Mouse (Mus musculus): ENCODE measurements at regions not wholly inside any gene's neighbourhood (a gene's known extent, or its start where the extent isn't known, plus 50 kb on each side); places are given as distances from the start of the nearest gene placed in this dataset.

- DNase-seq (ENCODE audit: low spot score) = no peak
Measured at GRCm38 (mm10) chr10:102943156-102943555, 86.9 kb downstream of the Alx1 start.

GRCm38 (mm10) chr10:102940823-102941519 lies 89.0 kb downstream of the Alx1 start:
- DNase-seq (ENCODE audit: low spot score) = no peak

DNA sequence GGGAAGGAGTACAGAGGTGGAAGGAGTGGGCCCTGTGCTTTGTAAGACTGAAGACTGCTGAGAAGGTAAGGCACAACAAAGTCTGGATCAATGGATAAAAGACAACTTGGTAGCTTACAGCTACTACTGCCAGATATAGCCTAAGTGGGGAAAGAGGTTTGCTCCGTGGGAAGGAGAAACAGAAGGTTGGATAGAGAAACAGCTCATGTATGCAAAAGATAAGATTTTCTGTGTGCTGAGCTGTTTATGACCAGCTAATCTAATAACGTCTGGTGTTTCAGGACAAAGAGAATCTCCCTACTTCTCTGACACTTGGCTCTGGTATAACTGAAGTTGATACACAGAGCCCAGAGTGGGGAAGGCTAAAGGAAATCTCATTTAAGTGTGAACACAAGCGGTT lies 98.6 kb downstream of the Alx1 start:
- DNase-seq (ENCODE audit: low spot score) = no peak

- DNase-seq (ENCODE audit: low spot score) = no peak
Measured at GRCm38 (mm10) chr10:102928651-102929050, 101.4 kb downstream of the Alx1 start.

DNA sequence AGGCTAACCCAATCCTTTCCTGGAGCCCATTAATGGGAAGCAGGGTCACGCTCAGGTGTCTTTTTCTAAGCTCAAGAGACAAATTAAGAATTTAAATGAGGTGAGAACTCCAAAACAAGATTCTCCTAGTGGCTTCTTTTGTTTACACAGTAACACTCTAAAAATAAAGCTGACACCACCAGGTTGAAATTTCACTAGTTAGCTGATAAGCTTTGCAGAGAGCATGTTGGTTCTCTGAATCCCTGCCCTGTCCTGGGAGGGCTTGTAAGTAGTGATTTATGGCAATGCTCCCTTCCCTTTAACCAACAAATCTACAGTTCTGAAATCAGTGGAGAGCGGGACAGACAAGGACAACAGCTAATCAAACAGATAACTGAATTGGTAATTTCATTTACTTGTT lies 132.6 kb downstream of the Alx1 start:
- DNase-seq (ENCODE audit: low spot score) = no peak

DNA sequence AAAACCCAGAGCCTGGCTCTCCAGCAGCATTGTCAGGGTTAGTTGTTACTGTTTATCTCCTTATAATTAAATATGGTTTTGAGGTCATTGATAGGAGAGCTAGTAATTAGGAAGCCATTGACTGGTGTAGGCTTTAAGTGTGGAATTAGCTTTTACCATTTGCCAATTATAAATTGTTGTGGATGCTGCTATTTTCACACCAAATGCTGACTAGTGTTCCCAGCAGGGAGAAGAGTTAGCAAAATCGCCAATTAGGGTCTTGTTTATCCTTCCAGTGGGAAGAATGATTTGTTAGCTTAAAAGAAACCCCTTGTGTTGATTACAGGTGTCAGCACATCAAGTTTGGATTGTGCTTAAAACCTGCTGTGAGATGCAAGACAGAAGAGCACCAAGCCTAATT lies 134.1 kb downstream of the Alx1 start:
- DNase-seq (ENCODE audit: low spot score) = no peak

DNA sequence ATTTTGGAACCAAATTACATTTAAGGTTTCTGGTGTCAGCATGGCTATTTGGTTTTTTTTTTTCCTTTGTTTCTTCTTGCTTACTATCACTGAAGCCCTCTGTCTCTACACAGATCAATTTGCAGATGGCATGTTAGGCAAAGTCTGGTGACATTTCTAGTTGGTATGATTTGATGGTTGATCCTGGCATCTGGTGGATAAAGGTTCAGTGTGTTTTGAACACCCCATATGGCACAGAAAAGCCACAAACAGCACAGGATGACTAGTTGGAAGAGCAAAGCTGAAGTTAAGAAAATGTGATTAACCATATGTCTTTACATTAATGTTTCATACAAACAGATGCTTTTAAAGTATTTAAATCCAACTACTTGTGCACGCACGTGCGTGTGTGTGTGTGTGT lies 137.6 kb downstream of the Alx1 start:
- no peak for DNase-seq (ENCODE audit: low spot score)

- no peak for DNase-seq (ENCODE audit: low spot score)
Measured at GRCm38 (mm10) chr10:102889709-102890108, 140.3 kb downstream of the Alx1 start.

DNA sequence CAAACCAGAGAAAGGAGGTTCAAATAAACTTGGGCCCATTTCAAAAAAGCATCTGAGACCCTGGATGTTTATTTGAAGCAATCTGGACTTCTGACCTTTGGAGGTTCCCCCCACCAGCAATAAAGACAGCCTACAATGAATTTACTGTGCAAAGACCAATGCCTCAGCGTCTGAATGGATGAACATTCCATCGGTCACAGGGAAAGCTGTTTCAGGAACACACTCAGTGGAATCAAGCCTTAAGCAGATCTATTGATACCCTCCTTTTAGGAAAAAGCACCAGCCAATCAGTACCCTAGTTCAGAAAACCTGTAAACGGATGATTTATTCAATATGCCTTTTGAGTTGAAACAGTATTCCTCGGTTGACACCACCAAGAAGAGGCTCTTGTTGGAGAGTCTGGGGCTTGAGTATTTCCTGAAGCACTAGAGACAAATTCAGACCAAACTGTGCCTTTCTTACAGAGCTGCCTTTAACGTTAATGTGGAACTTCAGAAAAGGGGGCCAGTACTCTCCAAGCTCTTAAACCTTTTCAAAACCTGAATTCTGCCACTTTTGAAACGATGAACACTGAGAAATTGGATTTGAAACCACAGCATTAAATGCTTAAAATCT lies 148.1 kb downstream of the Alx1 start:
- DNase-seq (ENCODE audit: low spot score) = no peak

DNA sequence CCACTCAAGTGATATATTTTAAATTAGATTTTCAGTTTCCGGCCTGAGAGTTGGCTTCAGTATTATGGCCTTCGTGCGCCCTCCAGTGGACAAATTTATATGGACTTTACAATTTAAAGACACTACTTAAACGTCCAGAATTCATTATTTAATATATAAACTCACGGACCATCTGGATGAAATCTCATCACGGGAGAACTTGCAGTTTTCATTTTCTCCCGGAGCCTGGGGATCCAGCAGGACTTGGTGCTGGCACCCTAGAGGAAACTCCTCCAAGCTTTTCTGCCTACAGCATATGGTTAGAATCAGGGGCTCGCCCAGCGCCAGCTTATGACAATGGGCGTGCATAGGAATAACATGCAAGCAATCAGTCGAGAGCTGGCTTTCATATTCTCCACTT lies 152.0 kb downstream of the Alx1 start:
- DNase-seq (ENCODE audit: low spot score) = no peak

DNA sequence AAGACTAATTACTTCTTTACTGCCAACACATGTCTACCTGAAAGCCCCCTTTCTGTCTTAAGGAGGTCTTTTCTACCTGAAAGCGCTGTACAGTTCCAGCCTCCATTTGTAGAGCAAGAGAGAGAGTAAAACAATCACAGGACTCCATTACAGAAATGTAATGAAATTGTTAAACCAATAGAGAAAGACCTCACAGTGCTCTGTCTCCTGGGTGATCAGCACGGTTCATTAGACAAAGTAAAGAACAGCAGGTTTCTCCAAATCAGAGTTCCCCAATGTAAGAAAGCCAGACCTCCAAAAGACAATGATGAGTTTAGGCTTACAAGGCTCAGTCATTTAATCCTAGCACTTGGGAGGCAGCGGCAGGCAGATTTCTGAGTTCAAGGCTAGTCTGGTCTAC lies 153.1 kb downstream of the Alx1 start:
- DNase-seq (ENCODE audit: low spot score) = no peak

GRCm38 (mm10) chr10:102866920-102867319 lies 163.1 kb downstream of the Alx1 start:
- DNase-seq (ENCODE audit: low spot score) = no peak

GRCm38 (mm10) chr10:102836567-102837224 lies 193.3 kb downstream of the Alx1 start:
- DNase-seq (ENCODE audit: low spot score) = no peak

- no peak for DNase-seq (ENCODE audit: low spot score)
Measured at GRCm38 (mm10) chr10:102835814-102836213, 194.2 kb downstream of the Alx1 start.

DNA sequence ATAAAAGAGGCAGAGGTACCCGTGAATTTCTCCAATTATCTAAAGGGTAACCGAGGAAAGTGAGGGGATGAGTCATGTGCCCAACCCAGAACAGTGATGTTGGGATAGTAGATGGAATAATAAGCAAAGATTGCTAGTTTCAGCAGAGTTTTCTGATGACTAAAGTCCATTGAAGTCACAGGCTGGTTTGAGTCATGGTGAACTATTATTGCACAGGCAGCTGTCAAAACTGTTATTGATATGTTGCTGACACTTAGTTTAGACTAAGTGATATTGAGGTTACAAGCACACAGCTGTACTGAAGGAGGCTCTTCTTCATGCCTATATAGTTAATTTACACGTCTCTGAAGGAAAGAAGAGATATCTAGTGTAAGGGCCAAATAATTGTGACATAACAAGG lies 200.4 kb downstream of the Alx1 start:
- DNase-seq (ENCODE audit: low spot score) = no peak

DNA sequence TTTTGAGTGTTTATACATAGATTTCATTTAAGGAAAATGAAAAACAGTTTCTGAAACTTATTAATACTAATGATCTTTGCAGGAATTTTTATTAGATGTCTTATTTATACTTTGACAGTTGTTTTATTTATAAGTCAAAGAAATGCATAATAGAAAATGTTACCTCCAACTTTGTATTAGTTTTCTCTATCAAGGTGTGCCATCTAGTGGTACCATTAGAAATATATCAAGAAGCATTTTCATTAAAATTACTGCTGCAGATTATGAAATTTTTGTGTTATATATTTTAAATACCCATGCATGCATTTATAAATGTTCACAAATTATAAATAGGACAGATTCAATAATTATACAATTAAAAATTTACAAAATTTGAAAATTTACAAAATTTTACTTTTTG lies 206.6 kb downstream of the Alx1 start:
- DNase-seq (ENCODE audit: low spot score) = no peak

GRCm38 (mm10) chr10:102801391-102801790 lies 228.6 kb downstream of the Alx1 start:
- DNase-seq (ENCODE audit: low spot score) = no peak

GRCm38 (mm10) chr10:102779243-102779642 lies 250.8 kb downstream of the Alx1 start:
- no peak for DNase-seq (ENCODE audit: low spot score)

GRCm38 (mm10) chr10:102763696-102764095 lies 251.7 kb downstream of the Rassf9 start:
- DNase-seq (ENCODE audit: low spot score) = no peak

GRCm38 (mm10) chr10:102762378-102762777 lies 250.4 kb downstream of the Rassf9 start:
- no peak for DNase-seq (ENCODE audit: low spot score)

DNA sequence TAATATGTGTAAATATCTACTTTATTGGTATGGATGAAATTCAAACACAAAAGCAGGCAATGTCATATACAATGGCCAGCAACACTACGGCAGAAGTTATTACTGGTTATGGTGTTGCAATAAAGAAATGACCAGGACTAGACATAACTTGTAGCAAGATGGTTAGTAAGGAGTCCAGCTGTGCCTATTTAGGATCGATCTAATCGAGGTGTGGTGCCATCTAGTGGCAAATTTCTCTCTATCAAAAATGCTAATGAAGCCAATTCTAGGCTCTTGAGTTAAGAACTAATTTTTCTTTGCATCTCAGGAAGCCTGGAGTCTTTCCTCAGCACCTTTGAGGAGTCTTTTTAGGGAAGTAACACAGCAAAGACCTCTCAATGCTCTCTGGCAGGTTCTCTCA lies 223.2 kb downstream of the Rassf9 start:
- no peak for DNase-seq (ENCODE audit: low spot score)

GRCm38 (mm10) chr10:102732420-102732819 lies 220.4 kb downstream of the Rassf9 start:
- DNase-seq (ENCODE audit: low spot score) = no peak

DNA sequence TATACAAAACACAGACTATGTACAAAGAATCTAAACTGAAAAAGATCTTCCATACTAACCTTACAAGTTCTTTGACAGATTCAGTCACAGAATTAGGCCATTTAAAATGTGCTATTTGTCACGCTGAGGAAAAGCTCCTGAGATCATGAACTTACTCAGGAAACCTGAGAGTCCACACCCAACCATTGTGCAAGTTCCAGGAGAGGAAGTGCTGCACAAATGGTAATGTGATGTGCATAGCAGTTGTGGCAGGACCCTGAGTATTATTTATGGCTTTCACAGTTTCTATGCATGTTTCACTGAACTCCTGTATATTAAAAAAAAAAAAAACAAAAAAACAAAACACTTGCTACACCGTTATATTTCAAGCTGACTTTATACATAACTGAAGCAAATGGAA lies 200.2 kb downstream of the Rassf9 start:
- no peak for DNase-seq (ENCODE audit: low spot score)

DNA sequence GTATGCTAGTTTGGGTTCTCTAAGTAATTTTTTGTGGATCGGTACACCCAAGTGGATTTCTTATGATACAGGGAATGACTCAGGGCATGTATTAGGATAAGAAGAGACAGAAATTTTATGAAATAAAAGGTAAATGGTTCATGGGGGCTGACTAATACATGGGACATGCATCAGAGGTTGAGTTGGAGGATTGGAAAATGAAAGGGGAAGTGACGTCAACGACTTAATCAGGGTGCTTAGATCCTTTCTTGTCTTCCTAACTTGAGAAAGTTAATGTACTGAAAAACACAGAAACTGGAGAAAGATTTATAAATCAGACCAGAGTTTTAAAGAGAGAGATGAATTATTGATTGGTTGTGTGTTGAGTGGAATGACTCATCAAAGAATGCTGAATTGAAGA lies 193.8 kb downstream of the Rassf9 start:
- DNase-seq (ENCODE audit: low spot score) = no peak

Measured in yolk sac, embryonic 10.5 days (tissue).